10 mouse cellular contexts compared by ENCODE assay signal in the genomic region with DNA sequence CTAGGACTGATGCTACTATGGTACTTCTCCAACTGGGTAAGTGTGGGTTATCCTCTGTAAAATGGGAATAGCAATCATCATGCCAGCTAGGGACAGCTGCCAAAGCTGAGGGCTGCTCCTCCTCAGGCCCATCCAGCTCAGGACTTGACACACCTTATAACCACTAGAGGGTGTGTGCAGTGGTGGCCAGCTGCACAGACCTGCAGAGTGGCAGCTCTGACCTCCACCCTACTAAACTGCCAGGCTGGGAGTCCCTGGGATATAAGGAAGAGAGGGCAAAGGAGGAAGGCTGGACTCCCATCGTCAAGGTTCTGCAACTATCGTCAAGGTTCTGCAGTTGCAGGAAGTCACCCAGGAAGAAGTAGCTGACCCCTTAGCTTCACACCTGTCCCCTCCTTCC. TPM values are rescaled to one million over a fixed set of nuclear protein-coding genes. Genes with fewer than 3 reads are reported as not detected.
DNase-seq lines count a peak whose midpoint lies in the region; ATAC-seq and TF ChIP-seq lines count a peak whose summit lies in the region.
"Had no signal": no experiment of that assay in that cellular context is flagged by ENCODE, and none has a peak within 500 bp of the region (broad histone marks: within the 10 kb centered on the region; RNA-seq: fewer than 3 reads in every experiment).

No protein-coding gene starts in this region.

- no peak for TF ChIP-seq EP300 in heart, adult 2 months (IDR thresholded peaks at IDR 0.05; ENCODE audit: insufficient read depth, low read depth, low read length)

- TF ChIP-seq CTCF in heart, adult 2 months (IDR thresholded peaks at IDR 0.05), result peak; percentile 59
- TF ChIP-seq CTCF in thymus, adult 2 months (IDR thresholded peaks at IDR 0.05; ENCODE audit: borderline replicate concordance, control insufficient read depth, extremely low read depth, insufficient read depth, low read length, poor library complexity), result 0 out of 2 replicates have a peak, but pooled peaks have one; percentile 18
- TF ChIP-seq CTCF in kidney, postnatal 0 days (IDR thresholded peaks at IDR 0.05; ENCODE audit: low read depth), result peak; percentile 65

- intact Hi-C loops in heart, adult 2 months (cut with DNase I), result loop anchor here (1.0 to 5.0 kb wide), 2 partner anchors 62 to 108 kb away; no protein-coding TSS in a partner anchor

- no peak for TF ChIP-seq POLR2A in heart, adult 2 months (IDR thresholded peaks at IDR 0.05; ENCODE audit: insufficient read depth, low read depth, low read length)
- no peak for TF ChIP-seq POLR2A in thymus, adult 2 months (IDR thresholded peaks at IDR 0.05; ENCODE audit: control insufficient read depth, extremely low read depth, insufficient read depth, low read length, poor library complexity)

- no peak overlapping the region for H3K4me2 ChIP-seq in heart, embryonic 12.5 days
- H3K4me2 ChIP-seq in kidney, postnatal 0 days (ENCODE audit: low read length), result no peak overlapping the region
- no peak overlapping the region for H3K4me2 ChIP-seq in midbrain, embryonic 11.5 days
- H3K4me2 ChIP-seq: hindbrain, embryonic 13.5 days; midbrain, embryonic 12.5 days had no signal

- no peaks in the 10 kb centered on the region; the same call in 1 of the 2 replicates for H3K79me2 ChIP-seq in heart, adult 2 months (replicated peaks; ENCODE audit: control insufficient read depth, insufficient read depth, low read length)

- no peaks in the 10 kb centered on the region for H3K9me3 ChIP-seq in heart, embryonic 12.5 days (replicated peaks)
- H3K9me3 ChIP-seq in kidney, postnatal 0 days (replicated peaks; ENCODE audit: low read length), result no peaks in the 10 kb centered on the region
- no peaks in the 10 kb centered on the region for H3K9me3 ChIP-seq in midbrain, embryonic 11.5 days (ENCODE audit: control insufficient read depth, low read length)
- H3K9me3 ChIP-seq: hindbrain, embryonic 13.5 days; midbrain, embryonic 12.5 days had no signal

- peak in 1 of 2 experiments; percentile 32 for DNase-seq in heart, adult 2 months
- no peak for DNase-seq in thymus, adult 2 months
- DNase-seq in thymus, postnatal 25 days, result no peak
- peak; percentile 36 for DNase-seq in kidney, postnatal 0 days (ENCODE audit: low spot score)
- no peak for DNase-seq in left cerebral cortex, adult 11 months (ENCODE audit: low spot score)
- DNase-seq in midbrain, embryonic 11.5 days (ENCODE audit: low spot score, missing footprints), result no peak
- no peak for DNase-seq in layer of hippocampus, postnatal 14 days (ENCODE audit: low spot score in 2 of 2)

- H3K27ac ChIP-seq in heart, adult 2 months, result no peak overlapping the region
- no peak overlapping the region for H3K27ac ChIP-seq in heart, embryonic 12.5 days (ENCODE audit: poor library complexity, severe bottlenecking)
- H3K27ac ChIP-seq in thymus, adult 2 months (ENCODE audit: control insufficient read depth, insufficient read depth, low read length), result no peak overlapping the region
- H3K27ac ChIP-seq in kidney, postnatal 0 days, result no peak overlapping the region
- no peak overlapping the region for H3K27ac ChIP-seq in midbrain, embryonic 11.5 days (ENCODE audit: low read depth, low read length)
- H3K27ac ChIP-seq: hindbrain, embryonic 13.5 days; midbrain, embryonic 12.5 days had no signal

- H3K27me3 ChIP-seq in heart, adult 2 months (ENCODE audit: control insufficient read depth, insufficient read depth, low read length), result no peaks in the 10 kb centered on the region
- H3K27me3 ChIP-seq in heart, embryonic 12.5 days (replicated peaks), result no peaks in the 10 kb centered on the region
- H3K27me3 ChIP-seq in thymus, adult 2 months (ENCODE audit: control insufficient read depth, insufficient read depth, low read length), result peaks cover 10% of the 10 kb centered on the region; the same call in 1 of the 2 replicates
- no peaks in the 10 kb centered on the region for H3K27me3 ChIP-seq in kidney, postnatal 0 days (ENCODE audit: insufficient read depth, low read length)
- no peaks in the 10 kb centered on the region for H3K27me3 ChIP-seq in midbrain, embryonic 11.5 days (ENCODE audit: control insufficient read depth, insufficient read depth, low read length)

- ATAC-seq in heart, embryonic 12.5 days (ENCODE audit: insufficient number of reproducible peaks, low FRiP score), result no peak
- ATAC-seq in kidney, postnatal 0 days (replicated peaks; ENCODE audit: low FRiP score, low read depth), result no peak
- ATAC-seq in midbrain, embryonic 11.5 days (ENCODE audit: low FRiP score), result no peak

- H3K4me1 ChIP-seq in heart, adult 2 months (ENCODE audit: control insufficient read depth, insufficient read depth, low read length), result peaks cover 2% of the 10 kb centered on the region; the same call in 1 of the 2 replicates
- H3K4me1 ChIP-seq in heart, embryonic 12.5 days (replicated peaks), result peaks cover 24% of the 10 kb centered on the region
- H3K4me1 ChIP-seq in thymus, adult 2 months (replicated peaks; ENCODE audit: control insufficient read depth, insufficient read depth, low read length), result peaks cover 32% of the 10 kb centered on the region
- H3K4me1 ChIP-seq in kidney, postnatal 0 days (replicated peaks; ENCODE audit: insufficient read depth, low read length), result 0 out of 2 replicates have a peak, but pooled peaks cover 10% of the 10 kb centered on the region
- H3K4me1 ChIP-seq in midbrain, embryonic 11.5 days (ENCODE audit: control insufficient read depth, insufficient read depth, low read length), result peaks cover 13% of the 10 kb centered on the region

- 14% methylated on average over 2 of the region's 2 CpGs for WGBS in heart, adult 2 months
- WGBS in heart, embryonic 12.5 days, result 23% methylated on average over 2 of the region's 2 CpGs
- WGBS in thymus, adult 2 months, result 14% methylated on average over 2 of the region's 2 CpGs
- WGBS in kidney, postnatal 0 days, result 28% methylated on average over 2 of the region's 2 CpGs
- 50% methylated on average over 2 of the region's 2 CpGs for WGBS in midbrain, embryonic 11.5 days

- no peak overlapping the region for H3K4me3 ChIP-seq in heart, adult 2 months
- no peak overlapping the region for H3K4me3 ChIP-seq in heart, embryonic 12.5 days
- no peak overlapping the region for H3K4me3 ChIP-seq in thymus, adult 2 months (ENCODE audit: control insufficient read depth, insufficient read depth, low read length)
- no peak overlapping the region for H3K4me3 ChIP-seq in kidney, postnatal 0 days (replicated peaks; ENCODE audit: low read depth, low read length)
- H3K4me3 ChIP-seq in midbrain, embryonic 11.5 days (ENCODE audit: low read depth, low read length), result no peak overlapping the region
- H3K4me3 ChIP-seq: hindbrain, embryonic 13.5 days; midbrain, embryonic 12.5 days had no signal

- H3K9ac ChIP-seq in heart, adult 2 months (ENCODE audit: low read depth, low read length), result no peak overlapping the region
- no peak overlapping the region for H3K9ac ChIP-seq in heart, embryonic 12.5 days
- no peak overlapping the region for H3K9ac ChIP-seq in kidney, postnatal 0 days (ENCODE audit: low read depth, low read length)
- no peak overlapping the region for H3K9ac ChIP-seq in midbrain, embryonic 11.5 days (ENCODE audit: low read length)
- H3K9ac ChIP-seq: hindbrain, embryonic 13.5 days; midbrain, embryonic 12.5 days had no signal

- no peaks in the 10 kb centered on the region for H3K36me3 ChIP-seq in heart, adult 2 months (ENCODE audit: control insufficient read depth, insufficient read depth, low read length)
- peaks cover 5% of the 10 kb centered on the region for H3K36me3 ChIP-seq in heart, embryonic 12.5 days
- H3K36me3 ChIP-seq in thymus, adult 2 months (ENCODE audit: control insufficient read depth, insufficient read depth, low read length), result no peaks in the 10 kb centered on the region
- H3K36me3 ChIP-seq in kidney, postnatal 0 days (ENCODE audit: insufficient read depth, low read length), result no peaks in the 10 kb centered on the region
- H3K36me3 ChIP-seq in midbrain, embryonic 11.5 days (ENCODE audit: control insufficient read depth, insufficient read depth, low read length), result no peaks in the 10 kb centered on the region
- H3K36me3 ChIP-seq: hindbrain, embryonic 13.5 days; midbrain, embryonic 12.5 days had no signal

RNA-seq across cellular contexts. Expression of a gene that starts 3.1 kb away (rescaled TPM):
- 10 to 100 TPM; 11.0 to 15.1 TPM for total RNA-seq in heart, adult 2 months (2021)
- polyA plus RNA-seq in heart, adult 2 months (2012; rRNA removed), result 9.6 and 14.7 TPM in 2 replicates
- 56.2 and 62.8 TPM in 2 replicates for polyA plus RNA-seq in heart, embryonic 12.5 days (2016; fragmentation: Nextera tagmentation; extraction: Ambion mirVana)
- polyA plus RNA-seq in thymus, adult 2 months (2012; rRNA removed), result 6.5 and 8.0 TPM in 2 replicates
- polyA plus RNA-seq in kidney, postnatal 0 days (2015; fragmentation: Nextera tagmentation; extraction: Ambion mirVana), result 7.2 and 10.6 TPM in 2 replicates
- polyA plus RNA-seq in midbrain, embryonic 11.5 days (2014; fragmentation: Nextera tagmentation; extraction: Ambion mirVana), result 3.9 and 4.0 TPM in 2 replicates
- total RNA-seq in layer of hippocampus, postnatal 14 days (2021), result 1 to 10 TPM; 2.6 to 2.9 TPM
